Mouse (Mus musculus) lung, postnatal 0 days (tissue): ENCODE data around the gene Gimap7. TPM values are rescaled to one million over a fixed set of nuclear protein-coding genes. Genes with fewer than 3 reads are reported as not detected.

Experiments used
- ATAC-seq: fragments of 200-750 bp; cut with Nextera tagmentation; 2 replicates; pipeline ENCODE4 v1.8.0; 2017; ENCODE audit warnings: moderate library complexity
- DNase-seq: peaks from one replicate; pipeline ENCODE4 v3.0.0-alpha.2; 2016; ENCODE audit warnings: low spot score
- H3K27ac ChIP-seq: fragments of 300-500 bp; sonication (generic); 2 replicates; pipeline ENCODE4 v1.5.1; 2014; ENCODE audit warnings: antibody characterized with exemption, mild to moderate bottlenecking, low read length, mixed read lengths
- H3K27me3 ChIP-seq: fragments of 300-500 bp; sonication (generic); replicated peaks from 2 replicates; pipeline ENCODE4 v1.6.1; 2014; ENCODE audit warnings: low read length, mixed read lengths; ENCODE audit not compliant: insufficient read depth
- H3K36me3 ChIP-seq: fragments of 300-500 bp; sonication (generic); 2 replicates; pipeline ENCODE4 v1.6.1; 2014; ENCODE audit warnings: low read length, mixed read lengths; ENCODE audit not compliant: insufficient read depth
- H3K4me1 ChIP-seq: fragments of 300-500 bp; sonication (generic); 2 replicates; pipeline ENCODE4 v1.6.1; 2014; ENCODE audit warnings: antibody characterized with exemption, low read depth, low read length, mixed read lengths; ENCODE audit not compliant: insufficient read depth
- H3K4me2 ChIP-seq: fragments of 300-500 bp; sonication (generic); replicated peaks from 2 replicates; pipeline ENCODE4 v1.6.1; 2014; ENCODE audit warnings: low read depth, mild to moderate bottlenecking, low read length, moderate library complexity, mixed read lengths
- H3K4me3 ChIP-seq: fragments of 300-500 bp; sonication (generic); 2 replicates; pipeline ENCODE4 v1.5.1; 2014; ENCODE audit warnings: low read depth, low read length
- H3K9ac ChIP-seq: fragments of 300-500 bp; sonication (generic); replicated peaks from 2 replicates; pipeline ENCODE4 v1.6.1; 2014; ENCODE audit warnings: low read depth, mild to moderate bottlenecking
- H3K9me3 ChIP-seq: fragments of 300-500 bp; sonication (generic); 2 replicates; pipeline ENCODE4 v1.6.1; 2016; ENCODE audit warnings: low read length, mixed read lengths
- CTCF ChIP-seq: IDR thresholded peaks from 2 replicates; pipeline ENCODE4 v1.5.1; 2016; ENCODE audit warnings: antibody characterized with exemption, mild to moderate bottlenecking
- EP300 ChIP-seq: IDR thresholded peaks from 2 replicates; pipeline ENCODE4 v1.6.1; 2016; ENCODE audit warnings: antibody characterized with exemption, mild to moderate bottlenecking, control low read depth
- WGBS: fragments of 180-500 bp; shearing (Covaris S2); extraction: QIAGEN DNeasy Blood & Tissue Kit; methylation state at CpG from one replicate; pipeline ENCODE4 v1.1.7; 2014; 5-methylcytosine and 5-hydroxymethylcytosine counted together
- polyA plus RNA-seq: library from polyadenylated mRNA; unstranded; fragments of >200 nt; fragmentation: Nextera tagmentation; extraction: Ambion mirVana; gene quantifications from 2 replicates; pipeline ENCODE4 v1.2.1, GENCODE M21; 2015

Gimap7 gene
- polyA plus RNA-seq, 1 experiment from 2014 or later, result 0.14 TPM

DNA sequence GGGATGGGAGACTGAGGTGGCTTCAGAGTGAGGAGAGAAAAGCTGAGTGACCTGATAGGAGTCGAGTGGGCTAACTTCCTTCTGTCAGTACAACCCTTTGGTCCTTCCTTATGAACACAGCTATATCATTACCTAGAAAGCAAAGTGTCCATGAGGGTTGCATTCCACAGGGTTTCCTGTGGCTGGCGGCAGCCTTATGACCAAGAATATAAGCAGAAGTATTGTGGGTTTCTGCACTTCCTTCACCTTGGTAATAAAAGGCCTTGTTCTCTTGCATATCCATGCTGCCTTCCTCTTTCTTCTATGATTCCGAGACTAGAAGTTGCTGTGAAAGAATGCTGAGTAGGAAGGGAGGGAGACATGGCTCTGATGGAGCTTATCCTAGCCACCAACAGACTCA lies 19.5 kb upstream of the Gimap7 start:
- no peak overlapping the region for H3K9ac ChIP-seq
- no peak overlapping the region for H3K4me3 ChIP-seq
- WGBS, result 69% methylated on average over 3 of the region's 3 CpGs
- 0 out of 2 replicates have a peak, but pooled peaks cover 4% of the 10 kb centered on the region for H3K4me1 ChIP-seq
- H3K4me2 ChIP-seq, result no peak overlapping the region
- no peaks in the 10 kb centered on the region for H3K36me3 ChIP-seq
- DNase-seq (no peak), ATAC-seq (no peak)
- no peaks in the 10 kb centered on the region for H3K9me3 ChIP-seq
- H3K27ac ChIP-seq, result peak overlapping the region; percentile 65
- TF ChIP-seq EP300 (no peak), CTCF (no peak)
- H3K27me3 ChIP-seq, result no peaks in the 10 kb centered on the region

GRCm38 (mm10) chr6:48700251-48701075 lies 18.0 kb upstream of the Gimap7 start:
- Histone ChIP-seq H3K9me3 (no peaks in the 10 kb centered on the region), H3K4me3 (no peak overlapping the region), H3K4me2 (no peak overlapping the region), H3K9ac (no peak overlapping the region), H3K36me3 (no peaks in the 10 kb centered on the region), H3K27me3 (no peaks in the 10 kb centered on the region), H3K27ac (peak overlapping the region; percentile 85), H3K4me1 (0 out of 2 replicates have a peak, but pooled peaks cover 4% of the 10 kb centered on the region)
- 41% methylated on average over 5 of the region's 5 CpGs for WGBS
- TF ChIP-seq CTCF (no peak), EP300 (peak; percentile 99)
- ATAC-seq, result peak; percentile 81
- DNase-seq, result peak; percentile 75

GRCm38 (mm10) chr6:48702146-48702545 lies 16.3 kb upstream of the Gimap7 start:
- H3K36me3 ChIP-seq, result no peaks in the 10 kb centered on the region
- no peak overlapping the region for H3K4me3 ChIP-seq
- H3K27me3 ChIP-seq, result no peaks in the 10 kb centered on the region
- H3K4me1 ChIP-seq, result 0 out of 2 replicates have a peak, but pooled peaks cover 4% of the 10 kb centered on the region
- H3K9me3 ChIP-seq, result no peaks in the 10 kb centered on the region
- no peak overlapping the region for H3K4me2 ChIP-seq
- TF ChIP-seq CTCF (no peak), EP300 (no peak)
- ATAC-seq, result no peak
- 90% methylated on average over 7 of the region's 7 CpGs for WGBS
- no peak overlapping the region for H3K9ac ChIP-seq
- DNase-seq, result no peak
- no peak overlapping the region for H3K27ac ChIP-seq

DNA sequence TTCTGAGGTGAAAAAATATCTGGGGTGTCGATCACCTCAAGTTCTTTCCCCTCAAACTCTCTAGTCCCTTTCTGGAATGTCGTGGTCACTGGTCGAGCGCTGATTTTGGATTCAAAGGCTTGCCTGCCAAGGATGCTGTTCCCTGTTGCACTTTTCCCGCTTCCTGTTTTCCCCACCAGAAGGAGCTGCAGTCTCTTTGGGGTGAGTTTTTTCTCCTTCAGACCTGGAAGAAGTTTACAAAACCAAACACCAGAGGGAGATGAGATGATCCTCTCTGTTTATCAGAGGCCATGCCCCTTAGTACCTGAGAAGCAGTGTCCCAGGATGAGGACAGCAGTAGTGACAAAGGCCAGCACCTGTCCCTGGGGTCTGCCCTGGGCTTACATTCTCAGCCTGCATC lies 15.8 kb upstream of the Gimap7 start:
- no peak for ATAC-seq
- peak; percentile 39 for TF ChIP-seq CTCF
- TF ChIP-seq EP300, result no peak
- DNase-seq, result no peak
- WGBS, result 67% methylated on average over 5 of the region's 5 CpGs
- Histone ChIP-seq H3K27me3 (no peaks in the 10 kb centered on the region), H3K4me1 (0 out of 2 replicates have a peak, but pooled peaks cover 4% of the 10 kb centered on the region), H3K27ac (no peak overlapping the region), H3K36me3 (no peaks in the 10 kb centered on the region), H3K9me3 (no peaks in the 10 kb centered on the region), H3K9ac (no peak overlapping the region), H3K4me2 (no peak overlapping the region), H3K4me3 (no peak overlapping the region)

GRCm38 (mm10) chr6:48704146-48704545 lies 14.3 kb upstream of the Gimap7 start:
- H3K4me2 ChIP-seq, result no peak overlapping the region
- no peak for TF ChIP-seq EP300
- TF ChIP-seq CTCF, result no peak
- no peak overlapping the region for H3K9ac ChIP-seq
- no peak overlapping the region for H3K4me3 ChIP-seq
- H3K9me3 ChIP-seq, result no peaks in the 10 kb centered on the region
- ATAC-seq (no peak), DNase-seq (no peak)
- H3K4me1 ChIP-seq, result no peaks in the 10 kb centered on the region
- no peaks in the 10 kb centered on the region for H3K36me3 ChIP-seq
- no peak overlapping the region for H3K27ac ChIP-seq
- no peaks in the 10 kb centered on the region for H3K27me3 ChIP-seq

DNA sequence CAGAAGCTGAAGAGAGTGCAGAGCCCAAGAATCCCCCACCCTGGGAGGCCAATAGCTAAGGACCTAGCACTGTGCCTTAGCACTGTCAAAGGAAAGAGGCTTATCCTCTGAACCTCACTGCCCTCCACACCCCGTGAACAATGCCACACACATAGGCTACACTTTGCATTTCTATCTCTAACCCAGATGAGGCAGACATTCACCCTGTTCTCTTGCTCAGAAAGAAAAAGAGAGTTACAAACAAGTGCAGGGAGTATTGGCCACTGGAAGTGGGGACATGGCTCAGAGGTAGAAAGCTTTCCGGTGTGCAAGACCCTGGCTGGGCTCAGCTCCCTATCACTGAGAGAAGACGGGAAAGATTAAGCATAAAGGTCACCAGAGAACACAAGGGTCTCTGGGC lies 12.3 kb upstream of the Gimap7 start:
- H3K4me2 ChIP-seq, result peak overlapping the region; percentile 34

More for the DNA sequence above, 12.3 kb upstream of the Gimap7 start:
- 24% methylated on average over 3 of the region's 3 CpGs for WGBS
- H3K4me1 ChIP-seq, result no peaks in the 10 kb centered on the region
- TF ChIP-seq CTCF, result no peak
- TF ChIP-seq EP300, result no peak
- peak overlapping the region; percentile 76 for H3K27ac ChIP-seq
- peak overlapping the region; percentile 52; the same call in 1 of the 2 replicates for H3K9ac ChIP-seq
- H3K27me3 ChIP-seq, result no peaks in the 10 kb centered on the region
- DNase-seq (no peak), ATAC-seq (no peak)
- no peaks in the 10 kb centered on the region for H3K9me3 ChIP-seq
- peak overlapping the region; percentile 24; the same call in 1 of the 2 replicates for H3K4me3 ChIP-seq
- H3K36me3 ChIP-seq, result no peaks in the 10 kb centered on the region
